Mouse (Mus musculus) midbrain, embryonic 10.5 days (tissue): ENCODE measurements at regions not wholly inside any gene's neighbourhood (a gene's known extent, or its start where the extent isn't known, plus 50 kb on each side); places are given as distances from the start of the nearest gene placed in this dataset.

Experiments used
- DNase-seq: peaks from one replicate; pipeline ENCODE4 v3.0.0-alpha.2; 2017; ENCODE audit warnings: low spot score
- H3K27ac ChIP-seq: fragments of 300-500 bp; sonication (generic); replicated peaks from 2 replicates; pipeline ENCODE4 v1.5.1; 2016; ENCODE audit warnings: mild to moderate bottlenecking
- H3K27me3 ChIP-seq: fragments of 300-500 bp; sonication (generic); 2 replicates; pipeline ENCODE4 v1.6.1; 2016; ENCODE audit warnings: low read depth, mild to moderate bottlenecking; ENCODE audit not compliant: poor library complexity, severe bottlenecking
- H3K36me3 ChIP-seq: fragments of 300-500 bp; sonication (generic); 2 replicates; pipeline ENCODE4 v1.6.1; 2016; ENCODE audit warnings: mild to moderate bottlenecking, moderate library complexity
- H3K4me1 ChIP-seq: fragments of 300-500 bp; sonication (generic); 2 replicates; pipeline ENCODE4 v1.6.1; 2016
- H3K4me3 ChIP-seq: fragments of 300-500 bp; sonication (generic); 2 replicates; pipeline ENCODE4 v1.5.1; 2016; ENCODE audit warnings: mild to moderate bottlenecking, moderate library complexity
- H3K9me3 ChIP-seq: fragments of 300-500 bp; sonication (generic); replicated peaks from 2 replicates; pipeline ENCODE4 v1.6.1; 2016; ENCODE audit warnings: mild to moderate bottlenecking
- WGBS: fragments of 180-500 bp; shearing (Covaris S2); methylation state at CpG from one replicate; pipeline ENCODE4 v1.1.7; 2016; 5-methylcytosine and 5-hydroxymethylcytosine counted together

- H3K27me3 ChIP-seq, result no peaks in the 10 kb centered on the region
- DNase-seq, result no peak
- no peak overlapping the region for H3K27ac ChIP-seq
- no peaks in the 10 kb centered on the region for H3K9me3 ChIP-seq
- peaks cover 49% of the 10 kb centered on the region for H3K36me3 ChIP-seq
- WGBS, result 69% methylated on average over 5 of the region's 5 CpGs
- peaks cover 22% of the 10 kb centered on the region for H3K4me1 ChIP-seq
- no peak overlapping the region for H3K4me3 ChIP-seq
Measured at GRCm38 (mm10) chr13:28556385-28556938, 299.1 kb downstream of the Gm11361 start.

- H3K4me1 ChIP-seq, result peaks cover 22% of the 10 kb centered on the region
Measured at GRCm38 (mm10) chr13:28554143-28554830, 297.0 kb downstream of the Gm11361 start.

GRCm38 (mm10) chr13:28552974-28553750, 295.8 kb downstream of the Gm11361 start:
- peaks cover 22% of the 10 kb centered on the region for H3K4me1 ChIP-seq
- no peaks in the 10 kb centered on the region for H3K9me3 ChIP-seq
- H3K4me3 ChIP-seq, result no peak overlapping the region
- peak overlapping the region; percentile 59 for H3K27ac ChIP-seq
- H3K36me3 ChIP-seq, result peaks cover 23% of the 10 kb centered on the region
- DNase-seq, result no peak
- 62% methylated on average over 10 of the region's 10 CpGs for WGBS
- no peaks in the 10 kb centered on the region for H3K27me3 ChIP-seq

More at GRCm38 (mm10) chr13:28554143-28554830, 297.0 kb downstream of the Gm11361 start:
- no peaks in the 10 kb centered on the region for H3K27me3 ChIP-seq
- H3K9me3 ChIP-seq, result no peaks in the 10 kb centered on the region
- H3K27ac ChIP-seq, result no peak overlapping the region
- DNase-seq, result no peak
- WGBS, result 89% methylated on average over 12 of the region's 12 CpGs
- H3K4me3 ChIP-seq, result no peak overlapping the region
- H3K36me3 ChIP-seq, result peaks cover 29% of the 10 kb centered on the region

- H3K9me3 ChIP-seq, result no peaks in the 10 kb centered on the region
- 84% methylated on average over 6 of the region's 6 CpGs for WGBS
- no peak for DNase-seq
Measured at GRCm38 (mm10) chr13:28551555-28551954, 294.2 kb downstream of the Gm11361 start.

GRCm38 (mm10) chr13:28545797-28546196, 288.5 kb downstream of the Gm11361 start:
- peak overlapping the region; percentile 71 for H3K27ac ChIP-seq

More at GRCm38 (mm10) chr13:28551555-28551954, 294.2 kb downstream of the Gm11361 start:
- no peak overlapping the region for H3K27ac ChIP-seq
- no peaks in the 10 kb centered on the region for H3K27me3 ChIP-seq
- H3K4me3 ChIP-seq, result no peak overlapping the region
- H3K4me1 ChIP-seq, result peaks cover 22% of the 10 kb centered on the region
- peaks cover 21% of the 10 kb centered on the region for H3K36me3 ChIP-seq

GRCm38 (mm10) chr13:28545337-28545736, 288.0 kb downstream of the Gm11361 start:
- no peaks in the 10 kb centered on the region for H3K9me3 ChIP-seq
- peaks cover 19% of the 10 kb centered on the region for H3K36me3 ChIP-seq
- no peaks in the 10 kb centered on the region for H3K27me3 ChIP-seq
- WGBS, result 54% methylated on average over 2 of the region's 2 CpGs
- peak; percentile 22 for DNase-seq
- H3K27ac ChIP-seq, result peak overlapping the region; percentile 71
- H3K4me1 ChIP-seq, result peaks cover 31% of the 10 kb centered on the region
- no peak overlapping the region for H3K4me3 ChIP-seq

More at GRCm38 (mm10) chr13:28545797-28546196, 288.5 kb downstream of the Gm11361 start:
- H3K9me3 ChIP-seq, result no peaks in the 10 kb centered on the region
- H3K4me3 ChIP-seq, result no peak overlapping the region
- no peak for DNase-seq
- no peaks in the 10 kb centered on the region for H3K27me3 ChIP-seq
- H3K36me3 ChIP-seq, result peaks cover 19% of the 10 kb centered on the region
- H3K4me1 ChIP-seq, result peaks cover 31% of the 10 kb centered on the region
- 87% methylated on average over 1 of the region's 1 CpGs for WGBS

GRCm38 (mm10) chr13:28544819-28545180, 287.5 kb downstream of the Gm11361 start:
- Histone ChIP-seq H3K36me3 (peaks cover 19% of the 10 kb centered on the region), H3K27me3 (no peaks in the 10 kb centered on the region), H3K4me1 (peaks cover 31% of the 10 kb centered on the region), H3K9me3 (no peaks in the 10 kb centered on the region), H3K27ac (peak overlapping the region; percentile 82), H3K4me3 (no peak overlapping the region)
- WGBS, result 83% methylated on average over 2 of the region's 2 CpGs
- DNase-seq, result no peak

- no peaks in the 10 kb centered on the region for H3K27me3 ChIP-seq
- 25% methylated on average over 15 of the region's 17 CpGs for WGBS
- DNase-seq, result peak; percentile 80
- peaks cover 31% of the 10 kb centered on the region for H3K4me1 ChIP-seq
- H3K9me3 ChIP-seq, result no peaks in the 10 kb centered on the region
- peaks cover 19% of the 10 kb centered on the region for H3K36me3 ChIP-seq
- H3K27ac ChIP-seq, result peak overlapping the region; percentile 82
- H3K4me3 ChIP-seq, result peak overlapping the region; percentile 32
Measured at GRCm38 (mm10) chr13:28544003-28544818, 286.9 kb downstream of the Gm11361 start.

- 86% methylated on average over 3 of the region's 3 CpGs for WGBS
- Histone ChIP-seq H3K4me3 (no peak overlapping the region), H3K27me3 (no peaks in the 10 kb centered on the region), H3K27ac (no peak overlapping the region), H3K36me3 (peaks cover 26% of the 10 kb centered on the region), H3K9me3 (peaks cover 14% of the 10 kb centered on the region; the same call in 1 of the 2 replicates), H3K4me1 (peaks cover 31% of the 10 kb centered on the region)
- DNase-seq, result no peak
Measured at GRCm38 (mm10) chr13:28541607-28542006, 284.3 kb downstream of the Gm11361 start.

- Histone ChIP-seq H3K4me1 (peaks cover 9% of the 10 kb centered on the region; the same call in 1 of the 2 replicates), H3K4me3 (no peak overlapping the region), H3K36me3 (peaks cover 23% of the 10 kb centered on the region), H3K27me3 (no peaks in the 10 kb centered on the region), H3K9me3 (peaks cover 18% of the 10 kb centered on the region; the same call in 1 of the 2 replicates), H3K27ac (no peak overlapping the region)
- no peak for DNase-seq
- 100% methylated on average over 1 of the region's 1 CpGs for WGBS
Measured at GRCm38 (mm10) chr13:28533080-28533479, 275.8 kb downstream of the Gm11361 start.

- WGBS, result 89% methylated on average over 3 of the region's 3 CpGs
- Histone ChIP-seq H3K4me3 (no peak overlapping the region), H3K27ac (0 out of 2 replicates have a peak overlapping the region, but pooled peaks have one; percentile 4), H3K36me3 (peaks cover 19% of the 10 kb centered on the region), H3K9me3 (peaks cover 14% of the 10 kb centered on the region; the same call in 1 of the 2 replicates), H3K4me1 (peaks cover 17% of the 10 kb centered on the region), H3K27me3 (no peaks in the 10 kb centered on the region)
- DNase-seq, result no peak
Measured at GRCm38 (mm10) chr13:28532278-28532677, 274.9 kb downstream of the Gm11361 start.

- Histone ChIP-seq H3K27ac (peak overlapping the region; percentile 4; the same call in 1 of the 2 replicates), H3K4me1 (peaks cover 23% of the 10 kb centered on the region), H3K9me3 (peaks cover 14% of the 10 kb centered on the region; the same call in 1 of the 2 replicates), H3K36me3 (peaks cover 19% of the 10 kb centered on the region), H3K27me3 (no peaks in the 10 kb centered on the region), H3K4me3 (no peak overlapping the region)
- WGBS, result 85% methylated on average over 5 of the region's 5 CpGs
- no peak for DNase-seq
Measured at GRCm38 (mm10) chr13:28531534-28531999, 274.2 kb downstream of the Gm11361 start.
